In genomic region chr16:13467139-13467538, GRCm38 (mm10) we compare ENCODE assay signal across 10 mouse cellular contexts.
DNase-seq lines count a peak whose midpoint lies in the region; ATAC-seq lines count a peak whose summit lies in the region.
"Had no signal": no experiment of that assay in that cellular context is flagged by ENCODE, and none has a peak within 500 bp of the region (broad histone marks: within the 10 kb centered on the region; RNA-seq: fewer than 3 reads in every experiment).

No protein-coding gene starts in this region.

- 35% methylated on average over 5 of the region's 5 CpGs for WGBS in intestine, embryonic 14.5 days
- WGBS in intestine, embryonic 16.5 days: 34% methylated on average over 5 of the region's 5 CpGs
- WGBS in forebrain, embryonic 15.5 days: 36% methylated on average over 5 of the region's 5 CpGs
- WGBS in liver, embryonic 11.5 days: 50% methylated on average over 5 of the region's 5 CpGs

- H3K27me3 ChIP-seq in intestine, embryonic 14.5 days (replicated peaks; ENCODE audit: control insufficient read depth, insufficient read depth, low read length): no peaks in the 10 kb centered on the region
- H3K27me3 ChIP-seq in intestine, embryonic 16.5 days (replicated peaks; ENCODE audit: control insufficient read depth, insufficient read depth, low read length): no peaks in the 10 kb centered on the region
- 0 out of 2 replicates have a peak, but pooled peaks cover 6% of the 10 kb centered on the region for H3K27me3 ChIP-seq in forebrain, embryonic 15.5 days
- no peaks in the 10 kb centered on the region for H3K27me3 ChIP-seq in liver, embryonic 11.5 days (replicated peaks; ENCODE audit: control insufficient read depth, insufficient read depth, low read length)
- H3K27me3 ChIP-seq: embryonic facial prominence, embryonic 12.5 days had no signal

- H3K9me3 ChIP-seq in intestine, embryonic 14.5 days (ENCODE audit: control insufficient read depth, low read length): no peaks in the 10 kb centered on the region
- H3K9me3 ChIP-seq in intestine, embryonic 16.5 days (ENCODE audit: control insufficient read depth, low read length): no peaks in the 10 kb centered on the region
- no peaks in the 10 kb centered on the region for H3K9me3 ChIP-seq in forebrain, embryonic 15.5 days
- H3K9me3 ChIP-seq in liver, embryonic 11.5 days (ENCODE audit: control insufficient read depth, low read length): no peaks in the 10 kb centered on the region
- H3K9me3 ChIP-seq: embryonic facial prominence, embryonic 12.5 days had no signal

- no peak overlapping the region for H3K27ac ChIP-seq in intestine, embryonic 14.5 days (ENCODE audit: low read depth)
- H3K27ac ChIP-seq in intestine, embryonic 16.5 days (ENCODE audit: low read length): no peak overlapping the region
- H3K27ac ChIP-seq in forebrain, embryonic 15.5 days (replicated peaks): no peak overlapping the region
- no peak overlapping the region for H3K27ac ChIP-seq in liver, embryonic 11.5 days (ENCODE audit: low read depth, low read length)
- H3K27ac ChIP-seq: embryonic facial prominence, embryonic 12.5 days; liver, embryonic 14.5 days had no signal

- no peaks in the 10 kb centered on the region for H3K36me3 ChIP-seq in intestine, embryonic 14.5 days (ENCODE audit: control insufficient read depth, insufficient read depth, low read length)
- H3K36me3 ChIP-seq in intestine, embryonic 16.5 days (ENCODE audit: control insufficient read depth, insufficient read depth, low read length): no peaks in the 10 kb centered on the region
- no peaks in the 10 kb centered on the region for H3K36me3 ChIP-seq in forebrain, embryonic 15.5 days
- H3K36me3 ChIP-seq in liver, embryonic 11.5 days (ENCODE audit: control insufficient read depth, insufficient read depth, low read length): no peaks in the 10 kb centered on the region
- H3K36me3 ChIP-seq: embryonic facial prominence, embryonic 12.5 days had no signal

- 0 out of 2 replicates have a peak, but pooled peaks cover 3% of the 10 kb centered on the region for H3K4me1 ChIP-seq in intestine, embryonic 14.5 days (replicated peaks; ENCODE audit: control insufficient read depth, insufficient read depth, low read length)
- no peaks in the 10 kb centered on the region for H3K4me1 ChIP-seq in intestine, embryonic 16.5 days (ENCODE audit: control insufficient read depth, insufficient read depth, low read length)
- no peaks in the 10 kb centered on the region for H3K4me1 ChIP-seq in forebrain, embryonic 15.5 days
- no peaks in the 10 kb centered on the region for H3K4me1 ChIP-seq in liver, embryonic 11.5 days (replicated peaks; ENCODE audit: control insufficient read depth, insufficient read depth, low read length)

- peak; percentile 54 for DNase-seq in intestine, embryonic 14.5 days (ENCODE audit: low spot score)
- peak; percentile 21 for DNase-seq in 3T3-L1 (ENCODE audit: low read depth, low spot score)
- DNase-seq in embryo, embryonic 11 days: peak; percentile 40
- peak; percentile 30 for DNase-seq in kidney, postnatal 14 days
- DNase-seq in cerebellum, adult 9-10 months: no peak
- no peak for DNase-seq in liver, embryonic 11.5 days (ENCODE audit: low spot score)

- H3K4me2 ChIP-seq in intestine, embryonic 14.5 days (ENCODE audit: low read length): no peak overlapping the region
- H3K4me2 ChIP-seq in intestine, embryonic 16.5 days (ENCODE audit: low read depth, low read length): no peak overlapping the region
- no peak overlapping the region for H3K4me2 ChIP-seq in forebrain, embryonic 15.5 days (replicated peaks)
- no peak overlapping the region for H3K4me2 ChIP-seq in liver, embryonic 11.5 days
- H3K4me2 ChIP-seq: embryonic facial prominence, embryonic 12.5 days had no signal

- H3K9ac ChIP-seq in intestine, embryonic 14.5 days (ENCODE audit: low read length): no peak overlapping the region
- no peak overlapping the region for H3K9ac ChIP-seq in intestine, embryonic 16.5 days (ENCODE audit: low read depth, low read length)
- H3K9ac ChIP-seq in forebrain, embryonic 15.5 days (replicated peaks): no peak overlapping the region
- H3K9ac ChIP-seq in liver, embryonic 11.5 days (ENCODE audit: low read depth, low read length): no peak overlapping the region
- H3K9ac ChIP-seq: embryonic facial prominence, embryonic 12.5 days; liver, embryonic 14.5 days had no signal

- no peak for ATAC-seq in intestine, embryonic 14.5 days (replicated peaks; ENCODE audit: low FRiP score, low TSS enrichment, low read depth)
- no peak for ATAC-seq in intestine, embryonic 16.5 days
- ATAC-seq in forebrain, embryonic 15.5 days (replicated peaks): no peak
- ATAC-seq in liver, embryonic 11.5 days (replicated peaks; ENCODE audit: low FRiP score): no peak

- no peak overlapping the region for H3K4me3 ChIP-seq in intestine, embryonic 14.5 days (ENCODE audit: low read depth, low read length)
- no peak overlapping the region for H3K4me3 ChIP-seq in intestine, embryonic 16.5 days (ENCODE audit: low read length)
- no peak overlapping the region for H3K4me3 ChIP-seq in forebrain, embryonic 15.5 days
- no peak overlapping the region for H3K4me3 ChIP-seq in liver, embryonic 11.5 days (ENCODE audit: low read depth, low read length)
- H3K4me3 ChIP-seq: embryonic facial prominence, embryonic 12.5 days had no signal

Comparison
In these comparisons a context has a peak if more than half of its experiments do, and no peak if none do; other contexts are left out.
1. DNase-seq: peak in intestine, embryonic 14.5 days (single experiment), 3T3-L1 (single experiment), embryo, embryonic 11 days (single experiment) and kidney, postnatal 14 days (single experiment); none in cerebellum, adult 9-10 months (single experiment) and liver, embryonic 11.5 days (single experiment).